Mouse (Mus musculus): ENCODE measurements around the gene 2310039H08Rik.

- TF ChIP-seq EP300 (IDR thresholded peaks at IDR 0.05; ENCODE audit: insufficient read depth, low read depth, low read length) = no peak
- no peak for TF ChIP-seq CTCF (IDR thresholded peaks at IDR 0.05)
Measured at GRCm38 (mm10) chr17:46783222-46783565, 10.8 kb downstream of the 2310039H08Rik start.

Measured in heart, adult 2 months (tissue).